Mouse (Mus musculus): ENCODE data around the gene Lrrc46. TPM values are rescaled to one million over a fixed set of nuclear protein-coding genes. Genes with fewer than 3 reads are reported as not detected.

Lrrc46 gene
- 0.24 and 0.27 TPM in 2 replicates for polyA plus RNA-seq (2012; rRNA removed)

GRCm38 (mm10) chr11:97041022-97041899 is at the start of gene Lrrc46, which contains the start of gene Mrpl10:
Lrrc46 (minus strand) TSS chr11:97041407.
Mrpl10 (plus strand) TSS chr11:97041560.

GRCm38 (mm10) chr11:97050216-97050943 is 9.2 kb upstream of the Lrrc46 start, which contains the start of gene Osbpl7:
Osbpl7 (plus strand) TSS chr11:97050628.

GRCm38 (mm10) chr11:97029686-97030417 is 11.4 kb downstream of the Lrrc46 start, which contains the start of gene Scrn2:
Scrn2 (plus strand) TSS chr11:97029938.

GRCm38 (mm10) chr11:97013121-97013670 is 28.0 kb downstream of the Lrrc46 start, which contains the start of gene Sp6:
Sp6 (plus strand) TSS chr11:97013394.

Other genes with a start within 250 kb of the Lrrc46 start
- gene Nfe2l1, start 211.4 kb downstream of the Lrrc46 start, polyA plus RNA-seq (2012; rRNA removed): 14.4 and 16.3 TPM in 2 replicates
- 9.9 and 10.1 TPM in 2 replicates for gene Copz2, start 191.5 kb downstream of the Lrrc46 start, polyA plus RNA-seq (2012; rRNA removed)
- 19.3 and 21.0 TPM in 2 replicates for gene Cdk5rap3, start 124.9 kb downstream of the Lrrc46 start, polyA plus RNA-seq (2012; rRNA removed)
- 1.9 and 2.2 TPM in 2 replicates for gene Prr15l, start 113.3 kb downstream of the Lrrc46 start, polyA plus RNA-seq (2012; rRNA removed)
- gene Pnpo, start 97.4 kb downstream of the Lrrc46 start, polyA plus RNA-seq (2012; rRNA removed): 314 and 383 TPM in 2 replicates
- gene Sp2, start 58.4 kb downstream of the Lrrc46 start, polyA plus RNA-seq (2012; rRNA removed): 6.3 and 8.3 TPM in 2 replicates
- gene Sp6, start 28.0 kb downstream of the Lrrc46 start, polyA plus RNA-seq (2012; rRNA removed): 0.03 and 0.08 TPM in 2 replicates
- gene Scrn2, start 11.5 kb downstream of the Lrrc46 start, polyA plus RNA-seq (2012; rRNA removed): 5.3 and 5.8 TPM in 2 replicates
- 25.7 and 31.4 TPM in 2 replicates for gene Mrpl10, start 153 bp upstream of the Lrrc46 start, polyA plus RNA-seq (2012; rRNA removed)
- gene Osbpl7, start 9.2 kb upstream of the Lrrc46 start, polyA plus RNA-seq (2012; rRNA removed): 2.5 and 3.3 TPM in 2 replicates
- gene Tbx21, start 73.9 kb upstream of the Lrrc46 start, polyA plus RNA-seq (2012; rRNA removed): 0.02 and 0.03 TPM in 2 replicates
- gene Tbkbp1, start 110.1 kb upstream of the Lrrc46 start, polyA plus RNA-seq (2012; rRNA removed): 2.3 and 2.6 TPM in 2 replicates
- 69.9 and 71.9 TPM in 2 replicates for gene Kpnb1, start 146.5 kb upstream of the Lrrc46 start, polyA plus RNA-seq (2012; rRNA removed)
- 8.2 and 9.3 TPM in 2 replicates for gene Npepps, start 239.2 kb upstream of the Lrrc46 start, polyA plus RNA-seq (2012; rRNA removed)